In the genomic region with DNA sequence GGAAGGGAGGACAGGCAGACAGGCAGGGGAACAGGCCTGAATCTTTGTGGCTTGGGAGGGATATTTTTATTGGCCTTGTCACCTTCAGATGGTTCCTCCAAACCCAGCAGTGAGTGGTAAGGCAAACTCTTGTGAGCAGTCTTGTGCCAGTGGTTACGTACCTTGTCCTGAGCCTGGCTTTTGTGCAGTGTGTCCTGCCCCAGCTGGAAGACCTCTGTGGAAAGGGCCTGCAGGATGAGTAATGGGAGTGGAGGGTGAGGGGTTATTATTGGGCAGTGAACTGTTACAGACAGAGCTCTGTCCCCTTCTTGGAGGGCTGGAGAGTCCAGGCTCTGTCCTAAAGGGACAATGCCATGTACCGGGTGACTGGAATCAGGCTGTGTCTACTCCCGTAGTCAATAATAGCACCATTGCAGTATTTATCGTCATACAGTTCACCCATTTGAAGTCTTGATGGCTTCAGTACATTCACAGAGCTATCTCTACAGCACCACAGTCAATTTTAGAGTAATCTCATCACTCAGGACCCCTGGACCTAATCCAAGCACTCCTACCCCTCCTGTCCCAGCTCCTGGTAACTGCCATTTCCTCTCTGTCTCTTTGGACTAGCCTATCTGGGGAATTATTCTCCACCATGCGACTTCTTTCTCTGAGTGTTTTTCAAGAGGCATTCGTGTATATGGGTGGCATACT, we compare ENCODE assay signal across 31 mouse cellular contexts. TPM values are rescaled to one million over a fixed set of nuclear protein-coding genes. Genes with fewer than 3 reads are reported as not detected.
DNase-seq lines count a peak whose midpoint lies in the region; ATAC-seq and TF ChIP-seq lines count a peak whose summit lies in the region.
"Had no signal": no experiment of that assay in that cellular context is flagged by ENCODE, and none has a peak within 500 bp of the region (broad histone marks: within the 10 kb centered on the region; RNA-seq: fewer than 3 reads in every experiment).

No protein-coding gene starts in this region.

- H3K27ac ChIP-seq in kidney, embryonic 14.5 days (ENCODE audit: low read depth, low read length): no peak overlapping the region
- H3K27ac ChIP-seq in kidney, postnatal 0 days: no peak overlapping the region
- H3K27ac ChIP-seq: embryonic facial prominence, embryonic 12.5 days; embryonic facial prominence, embryonic 15.5 days; forebrain, embryonic 12.5 days; forebrain, embryonic 15.5 days; heart, embryonic 15.5 days; hindbrain, embryonic 10.5 days; hindbrain, embryonic 13.5 days had no signal

- H3K36me3 ChIP-seq in kidney, embryonic 14.5 days (ENCODE audit: control insufficient read depth, insufficient read depth, low read length): 0 out of 2 replicates have a peak, but pooled peaks cover 3% of the 10 kb centered on the region
- H3K36me3 ChIP-seq in kidney, postnatal 0 days (ENCODE audit: insufficient read depth, low read length): 0 out of 2 replicates have a peak, but pooled peaks cover 3% of the 10 kb centered on the region
- H3K36me3 ChIP-seq: embryonic facial prominence, embryonic 12.5 days; embryonic facial prominence, embryonic 15.5 days had no signal

- no peak for DNase-seq in kidney, postnatal 25 days
- DNase-seq in kidney, postnatal 0 days (ENCODE audit: low spot score): no peak
- no peak for DNase-seq in kidney, adult 8-10 months
- DNase-seq in layer of hippocampus, postnatal 36 days: no peak
- DNase-seq: B cell, adult 2 months; cerebellum, adult 11 months; cerebellum, adult 2 months; cerebellum, adult 9-11 months; cerebellum, postnatal 25 days; gastrocnemius, postnatal 10 days; gastrocnemius, postnatal 36 days; heart, postnatal 10 days; heart, postnatal 36 days had no signal

- H3K4me3 ChIP-seq in kidney, embryonic 14.5 days (ENCODE audit: low read length): no peak overlapping the region
- H3K4me3 ChIP-seq in kidney, postnatal 0 days (replicated peaks; ENCODE audit: low read depth, low read length): no peak overlapping the region
- H3K4me3 ChIP-seq: embryonic facial prominence, embryonic 12.5 days; embryonic facial prominence, embryonic 15.5 days; forebrain, embryonic 12.5 days; forebrain, embryonic 15.5 days; heart, embryonic 12.5 days; heart, embryonic 15.5 days; hindbrain, embryonic 10.5 days; hindbrain, embryonic 13.5 days had no signal

- peak; percentile 64; the same call in 1 of the 2 replicates for ATAC-seq in kidney, embryonic 14.5 days (ENCODE audit: low FRiP score, low TSS enrichment)
- peak; percentile 40; the same call in 1 of the 2 replicates for ATAC-seq in kidney, postnatal 0 days (replicated peaks; ENCODE audit: low FRiP score, low read depth)
- ATAC-seq in megakaryocyte-erythroid progenitor cell, adult 5-6 weeks (replicated peaks; ENCODE audit: low FRiP score, low TSS enrichment, poor library complexity, severe bottlenecking): peak; percentile 79
- ATAC-seq: forebrain, embryonic 15.5 days; hindbrain, embryonic 16.5 days had no signal

- 67% methylated on average over 6 of the region's 6 CpGs for WGBS in kidney, embryonic 14.5 days
- WGBS in kidney, postnatal 0 days: 65% methylated on average over 6 of the region's 6 CpGs

- H3K9me3 ChIP-seq in kidney, embryonic 14.5 days (ENCODE audit: control insufficient read depth, low read length): no peaks in the 10 kb centered on the region
- no peaks in the 10 kb centered on the region for H3K9me3 ChIP-seq in kidney, postnatal 0 days (replicated peaks; ENCODE audit: low read length)
- H3K9me3 ChIP-seq: embryonic facial prominence, embryonic 12.5 days; embryonic facial prominence, embryonic 15.5 days; forebrain, embryonic 12.5 days; forebrain, embryonic 15.5 days; G1E; heart, embryonic 12.5 days; heart, embryonic 15.5 days; hindbrain, embryonic 10.5 days; hindbrain, embryonic 13.5 days had no signal

- no peaks in the 10 kb centered on the region for H3K27me3 ChIP-seq in kidney, embryonic 14.5 days (ENCODE audit: control insufficient read depth, insufficient read depth, low read length)
- no peaks in the 10 kb centered on the region for H3K27me3 ChIP-seq in kidney, postnatal 0 days (ENCODE audit: insufficient read depth, low read length)
- H3K27me3 ChIP-seq: CH12.LX; embryonic facial prominence, embryonic 12.5 days; embryonic facial prominence, embryonic 15.5 days; forebrain, embryonic 12.5 days; forebrain, embryonic 15.5 days; heart, embryonic 12.5 days; heart, embryonic 15.5 days; hindbrain, embryonic 13.5 days had no signal

- no peak overlapping the region for H3K9ac ChIP-seq in kidney, embryonic 14.5 days (ENCODE audit: low read depth, low read length)
- H3K9ac ChIP-seq in kidney, postnatal 0 days (ENCODE audit: low read depth, low read length): no peak overlapping the region
- H3K9ac ChIP-seq: embryonic facial prominence, embryonic 12.5 days; embryonic facial prominence, embryonic 15.5 days; forebrain, embryonic 12.5 days; forebrain, embryonic 15.5 days; heart, embryonic 12.5 days; heart, embryonic 15.5 days; hindbrain, embryonic 13.5 days had no signal

- no peak for TF ChIP-seq CTCF in kidney, postnatal 0 days (IDR thresholded peaks at IDR 0.05; ENCODE audit: low read depth)

- peaks cover 2% of the 10 kb centered on the region; the same call in 1 of the 2 replicates for H3K4me1 ChIP-seq in kidney, embryonic 14.5 days (ENCODE audit: control insufficient read depth, insufficient read depth, low read length)
- no peaks in the 10 kb centered on the region for H3K4me1 ChIP-seq in kidney, postnatal 0 days (replicated peaks; ENCODE audit: insufficient read depth, low read length)
- H3K4me1 ChIP-seq: embryonic facial prominence, embryonic 12.5 days; embryonic facial prominence, embryonic 15.5 days; forebrain, embryonic 12.5 days; forebrain, embryonic 15.5 days; heart, embryonic 12.5 days; heart, embryonic 15.5 days had no signal

- no peak overlapping the region for H3K4me2 ChIP-seq in kidney, embryonic 14.5 days (replicated peaks; ENCODE audit: low read depth, low read length)
- H3K4me2 ChIP-seq in kidney, postnatal 0 days (ENCODE audit: low read length): no peak overlapping the region
- H3K4me2 ChIP-seq: embryonic facial prominence, embryonic 12.5 days; embryonic facial prominence, embryonic 15.5 days; forebrain, embryonic 12.5 days; forebrain, embryonic 15.5 days; heart, embryonic 12.5 days; heart, embryonic 15.5 days; hindbrain, embryonic 13.5 days had no signal

RNA-seq across cellular contexts. Expression of gene Dclre1c, which starts 11.6 kb away (rescaled TPM):
- polyA plus RNA-seq in kidney, embryonic 14.5 days (2014; fragmentation: Nextera tagmentation; extraction: Ambion mirVana): 6.2 and 7.3 TPM in 2 replicates
- polyA plus RNA-seq in kidney, postnatal 0 days (2015; fragmentation: Nextera tagmentation; extraction: Ambion mirVana): 3.5 and 4.1 TPM in 2 replicates
- 26.4 and 28.3 TPM in 2 replicates for total RNA-seq in megakaryocyte-erythroid progenitor cell, adult 5-6 weeks (2014; fragmentation: Nextera tagmentation)
- 10.6 and 13.3 TPM in 2 replicates for total RNA-seq in megakaryocyte-erythroid progenitor cell, adult 5-6 weeks (2017)
- total RNA-seq in layer of hippocampus, postnatal 36 days (2021): 10 to 100 TPM; 13.5 to 14.8 TPM

RNA-seq across cellular contexts. Expression of gene Meig1, which starts 13.1 kb away (rescaled TPM):
- not detected in 2 replicates for polyA plus RNA-seq in kidney, embryonic 14.5 days (2014; fragmentation: Nextera tagmentation; extraction: Ambion mirVana)
- 0.33 and 0.51 TPM in 2 replicates for polyA plus RNA-seq in kidney, postnatal 0 days (2015; fragmentation: Nextera tagmentation; extraction: Ambion mirVana)
- not detected in 2 replicates for total RNA-seq in megakaryocyte-erythroid progenitor cell, adult 5-6 weeks (2014; fragmentation: Nextera tagmentation)
- not detected in 2 replicates for total RNA-seq in megakaryocyte-erythroid progenitor cell, adult 5-6 weeks (2017)
- total RNA-seq in layer of hippocampus, postnatal 36 days (2021): 1 to 10 TPM; 3.9 to 4.2 TPM
- total RNA-seq: adrenal gland, adult 2 months; adrenal gland, postnatal 14 days; CH12.LX; common myeloid progenitor, adult 5-6 weeks; G1E; gastrocnemius, adult 18-20 months; gastrocnemius, postnatal 36 days; granulocyte monocyte progenitor cell, adult 5-6 weeks had no signal
- polyA plus RNA-seq: adrenal gland, adult 2 months; embryonic facial prominence, embryonic 12.5 days; G1E; heart, embryonic 12.5 days had no signal

RNA-seq across cellular contexts. Expression of gene Olah, which starts 38.5 kb away (rescaled TPM):
- polyA plus RNA-seq in kidney, embryonic 14.5 days (2014; fragmentation: Nextera tagmentation; extraction: Ambion mirVana): not detected in 2 replicates
- polyA plus RNA-seq in kidney, postnatal 0 days (2015; fragmentation: Nextera tagmentation; extraction: Ambion mirVana): not detected in 2 replicates
- total RNA-seq in megakaryocyte-erythroid progenitor cell, adult 5-6 weeks (2014; fragmentation: Nextera tagmentation): not detected in 2 replicates
- not detected in 2 replicates for total RNA-seq in megakaryocyte-erythroid progenitor cell, adult 5-6 weeks (2017)
- total RNA-seq in layer of hippocampus, postnatal 36 days (2021): not detected
- total RNA-seq: adrenal gland, postnatal 14 days; common myeloid progenitor, adult 5-6 weeks; gastrocnemius, adult 18-20 months; gastrocnemius, postnatal 10 days; gastrocnemius, postnatal 36 days; granulocyte monocyte progenitor cell, adult 5-6 weeks; heart, postnatal 10 days; heart, postnatal 36 days had no signal
- polyA plus RNA-seq: adrenal gland, adult 2 months; cerebellum, adult 2 months; embryonic facial prominence, embryonic 12.5 days; forebrain, embryonic 12.5 days; forebrain, embryonic 15.5 days; G1E; heart, embryonic 12.5 days; heart, embryonic 15.5 days; hindbrain, embryonic 10.5 days; hindbrain, embryonic 13.5 days had no signal

RNA-seq across cellular contexts. Expression of gene Suv39h2, which starts 39.3 kb away (rescaled TPM):
- polyA plus RNA-seq in kidney, embryonic 14.5 days (2014; fragmentation: Nextera tagmentation; extraction: Ambion mirVana): 25.1 and 28.8 TPM in 2 replicates
- 9.5 TPM in 2 replicates for polyA plus RNA-seq in kidney, postnatal 0 days (2015; fragmentation: Nextera tagmentation; extraction: Ambion mirVana)
- 17.9 and 19.2 TPM in 2 replicates for total RNA-seq in megakaryocyte-erythroid progenitor cell, adult 5-6 weeks (2014; fragmentation: Nextera tagmentation)
- 15.7 and 18.2 TPM in 2 replicates for total RNA-seq in megakaryocyte-erythroid progenitor cell, adult 5-6 weeks (2017)
- total RNA-seq in layer of hippocampus, postnatal 36 days (2021): 1 to 10 TPM; 3.5 to 4.5 TPM

Comparison
In these comparisons a context has a peak if more than half of its experiments do, and no peak if none do; other contexts are left out.
1. RNA of gene Meig1, which starts 13.1 kb away (total RNA-seq): 3.9 to 4.2 TPM in layer of hippocampus, postnatal 36 days; not detected in megakaryocyte-erythroid progenitor cell, adult 5-6 weeks; every median in the first group is over 4 times any median in the second.
2. Peak in every context shown above with its lines, with median percentiles within 50 percentile points of each other: ATAC-seq.